Mouse (Mus musculus): ENCODE measurements around the gene Pfn4.
"Not testable (repeated sequence)": the region's sequence is repeated elsewhere in the genome, so short reads cannot be mapped to it uniquely, and the experiment has no call there.

Gene Pfn4

GRCm38 (mm10) chr12:4788128-4788527, 19.3 kb downstream of the Pfn4 start:
- not testable (repeated sequence) for DNase-seq

- peak in 1 of 2 experiments; percentile 46 for DNase-seq
Measured at GRCm38 (mm10) chr12:4793718-4794117, 24.9 kb downstream of the Pfn4 start.

DNA sequence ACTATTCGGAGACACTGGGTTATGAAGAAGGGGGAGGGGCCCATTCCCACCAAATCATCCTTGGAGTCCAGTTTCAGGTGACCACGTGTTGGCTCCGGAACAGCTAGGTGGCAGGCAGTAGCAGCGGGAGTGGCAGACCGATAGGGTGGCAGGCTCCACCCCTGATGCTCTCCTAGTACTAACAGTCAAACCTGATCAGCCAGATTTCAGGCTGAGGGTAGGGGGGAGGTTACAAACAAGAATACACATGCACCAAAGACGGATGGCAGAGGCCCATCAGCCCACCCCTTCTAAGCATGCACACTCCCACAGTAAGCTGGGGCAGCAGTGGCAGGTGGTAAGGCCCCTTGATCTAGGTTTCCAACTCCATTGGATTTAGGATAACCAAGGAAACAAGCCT, 28.6 kb downstream of the Pfn4 start:
- DNase-seq, result not testable (repeated sequence)

GRCm38 (mm10) chr12:4811036-4811435, 42.2 kb downstream of the Pfn4 start:
- no peak for DNase-seq

GRCm38 (mm10) chr12:4811705-4812104, 42.9 kb downstream of the Pfn4 start:
- no peak for DNase-seq

DNA sequence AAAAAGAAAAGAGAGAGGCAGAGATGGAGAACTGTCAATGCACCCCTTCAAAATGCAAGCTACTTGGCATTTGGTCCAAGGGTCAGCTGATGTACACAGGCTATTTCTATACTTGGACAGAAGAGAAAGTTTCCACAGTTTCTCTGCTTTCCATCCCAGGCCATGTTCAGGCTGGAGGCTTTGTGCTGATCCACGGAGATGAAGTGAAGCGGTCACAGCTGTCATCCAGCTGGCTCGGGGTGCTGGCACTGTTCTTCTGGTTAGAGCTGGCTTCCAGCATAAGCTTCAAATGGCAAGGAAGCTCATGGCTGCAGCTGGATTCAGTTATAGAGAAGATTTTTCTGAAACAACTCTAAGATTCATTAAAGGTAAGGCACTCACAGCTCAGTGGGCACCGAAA, 44.8 kb downstream of the Pfn4 start:
- no peak for DNase-seq

- DNase-seq, result no peak
Measured at GRCm38 (mm10) chr12:4816680-4817360, 48.0 kb downstream of the Pfn4 start.

GRCm38 (mm10) chr12:4817361-4818101, 48.7 kb downstream of the Pfn4 start, which contains the start of gene Sf3b6:
Gene Sf3b6, plus strand, starts transcription at chr12:4817544.
- DNase-seq, result peak; percentile 98 to 99

DNA sequence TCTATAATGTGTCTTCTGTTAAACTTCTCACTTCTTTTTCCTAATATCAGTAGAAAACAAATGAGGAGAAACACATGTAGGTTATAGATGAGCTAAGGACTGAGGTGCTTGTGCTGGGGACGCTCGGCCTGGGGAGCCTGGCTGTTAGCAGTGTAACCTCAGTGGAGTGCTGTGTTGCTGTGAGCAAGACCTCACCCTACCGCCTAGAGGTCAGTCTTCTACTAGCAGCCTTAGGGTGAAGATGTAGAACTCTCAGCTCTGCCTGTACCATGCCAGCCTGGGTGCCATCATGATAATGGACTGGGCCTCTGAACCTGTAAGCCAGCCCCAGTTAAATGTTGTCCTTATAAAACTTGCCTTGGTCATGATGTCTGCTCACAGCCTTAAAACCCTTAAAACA, 58.4 kb downstream of the Pfn4 start:
- no peak for DNase-seq

Measured in cerebellum, postnatal 25 days (tissue).